Mouse (Mus musculus): Measurements from ENCODE around the gene Wdr66.

Wdr66 gene

GRCm38 (mm10) chr5:123347985-123348384 lies 96.1 kb downstream of the Wdr66 start:
- no peak for DNase-seq (ENCODE audit: extremely low read depth, low read depth)

GRCm38 (mm10) chr5:123350386-123350785 lies 98.5 kb downstream of the Wdr66 start:
- DNase-seq (ENCODE audit: extremely low read depth, low read depth), result no peak

- DNase-seq (ENCODE audit: extremely low read depth, low read depth), result no peak
These were observed 104.0 kb downstream of the Wdr66 start for GRCm38 (mm10) chr5:123355918-123356317.

- no peak for DNase-seq (ENCODE audit: extremely low read depth, low read depth)
These were observed 105.4 kb downstream of the Wdr66 start for GRCm38 (mm10) chr5:123357253-123357652.

- no peak for DNase-seq (ENCODE audit: extremely low read depth, low read depth)
These were observed 107.5 kb downstream of the Wdr66 start for GRCm38 (mm10) chr5:123359431-123359830.

GRCm38 (mm10) chr5:123362911-123363310 lies 111.0 kb downstream of the Wdr66 start:
- DNase-seq (ENCODE audit: extremely low read depth, low read depth), result no peak

- no peak for DNase-seq (ENCODE audit: extremely low read depth, low read depth)
These were observed 112.5 kb downstream of the Wdr66 start for GRCm38 (mm10) chr5:123364302-123364971.

- peak; percentile 36 for DNase-seq (ENCODE audit: extremely low read depth, low read depth)
These were observed 117.1 kb downstream of the Wdr66 start for GRCm38 (mm10) chr5:123368869-123369488.

- DNase-seq (ENCODE audit: extremely low read depth, low read depth), result no peak
These were observed 118.1 kb downstream of the Wdr66 start for GRCm38 (mm10) chr5:123370049-123370448.

- DNase-seq (ENCODE audit: extremely low read depth, low read depth), result no peak
These were observed 123.4 kb downstream of the Wdr66 start for GRCm38 (mm10) chr5:123375262-123375661.

GRCm38 (mm10) chr5:123375793-123376452 lies 124.0 kb downstream of the Wdr66 start:
- DNase-seq (ENCODE audit: extremely low read depth, low read depth), result no peak

GRCm38 (mm10) chr5:123376569-123376968 lies 124.7 kb downstream of the Wdr66 start:
- peak; percentile 63 for DNase-seq (ENCODE audit: extremely low read depth, low read depth)

Data from MEL-GATA-1-ER (cell line).